Mouse (Mus musculus) thymus, adult 2 months (tissue): ENCODE results near the gene Uso1.

Source experiments
- CTCF ChIP-seq: fragments of 200-500 bp; IDR thresholded peaks from 2 replicates; pipeline ENCODE4 v1.5.1; 2012; ENCODE audit warnings: mild to moderate bottlenecking, control low read depth, low read length, moderate library complexity, borderline replicate concordance; ENCODE audit not compliant: control insufficient read depth, poor library complexity, insufficient read depth; ENCODE audit errors: extremely low read depth
- POLR2A ChIP-seq: fragments of 200-500 bp; IDR thresholded peaks from 2 replicates; pipeline ENCODE4 v1.6.1; 2012; ENCODE audit warnings: mild to moderate bottlenecking, low read length, control low read depth, moderate library complexity; ENCODE audit not compliant: control insufficient read depth, poor library complexity, insufficient read depth; ENCODE audit errors: extremely low read depth

- TF ChIP-seq CTCF (no peak), POLR2A (no peak)
These were observed 51.2 kb downstream of the Uso1 start for GRCm38 (mm10) chr5:92188881-92189483.
